Mouse (Mus musculus) 416B (cell line): ENCODE results near the gene Cep152.

Experiments
- DNase-seq: peaks from one replicate; pipeline ENCODE4 v3.0.0; 2011; ENCODE audit warnings: low read depth

Gene Cep152

GRCm38 (mm10) chr2:125555830-125556229, 69.1 kb downstream of the Cep152 start:
- DNase-seq, result peak; percentile 45

- DNase-seq, result no peak
Measured at GRCm38 (mm10) chr2:125548806-125549578, 75.9 kb downstream of the Cep152 start.

- no peak for DNase-seq
Measured at GRCm38 (mm10) chr2:125544986-125545385, 79.9 kb downstream of the Cep152 start.

GRCm38 (mm10) chr2:125543646-125544045, 81.3 kb downstream of the Cep152 start:
- DNase-seq, result peak; percentile 48

- no peak for DNase-seq
Measured at GRCm38 (mm10) chr2:125541451-125541850, 83.5 kb downstream of the Cep152 start.

- no peak for DNase-seq
Measured at GRCm38 (mm10) chr2:125540579-125540978, 84.3 kb downstream of the Cep152 start.

- peak; percentile 61 for DNase-seq
Measured at GRCm38 (mm10) chr2:125539640-125540039, 85.3 kb downstream of the Cep152 start.

GRCm38 (mm10) chr2:125530665-125531064, 94.2 kb downstream of the Cep152 start:
- no peak for DNase-seq

GRCm38 (mm10) chr2:125526566-125526965, 98.3 kb downstream of the Cep152 start:
- DNase-seq, result no peak

GRCm38 (mm10) chr2:125525484-125525883, 99.4 kb downstream of the Cep152 start:
- no peak for DNase-seq

GRCm38 (mm10) chr2:125516594-125516993, 108.3 kb downstream of the Cep152 start:
- DNase-seq, result no peak

GRCm38 (mm10) chr2:125515291-125516057, 109.4 kb downstream of the Cep152 start:
- DNase-seq, result peak; percentile 14

GRCm38 (mm10) chr2:125514391-125514790, 110.5 kb downstream of the Cep152 start:
- no peak for DNase-seq
